Mouse (Mus musculus) brain, embryonic 14.5 days (tissue): ENCODE results near the gene Camsap1. TPM values are rescaled to one million over a fixed set of nuclear protein-coding genes. Genes with fewer than 3 reads are reported as not detected.

Experiments used
- DNase-seq: peaks from one replicate; pipeline ENCODE4 v3.0.0-alpha.2; 2011; ENCODE audit warnings: low read depth
- CTCF ChIP-seq: fragments of 200-500 bp; IDR thresholded peaks from 2 replicates; pipeline ENCODE4 v1.5.1; 2012; ENCODE audit warnings: inconsistent platforms, mild to moderate bottlenecking, moderate library complexity, borderline replicate concordance; ENCODE audit not compliant: insufficient read depth, insufficient read length; ENCODE audit errors: extremely low read depth
- POLR2A ChIP-seq: fragments of 200-500 bp; IDR thresholded peaks from 2 replicates; pipeline ENCODE4 v1.6.1; 2012; ENCODE audit warnings: mild to moderate bottlenecking, inconsistent platforms, borderline replicate concordance; ENCODE audit not compliant: poor library complexity, insufficient read depth, insufficient read length, severe bottlenecking; ENCODE audit errors: extremely low read depth
- polyA plus RNA-seq: library from polyadenylated mRNA; depleted of rRNA; stranded (reverse); fragments of >200 nt; gene quantifications from 2 replicates; pipeline ENCODE4 v1.2.3, GENCODE M21; 2012; rRNA removed

The Camsap1 gene
- 32.6 and 71.2 TPM in 2 replicates for polyA plus RNA-seq

DNA sequence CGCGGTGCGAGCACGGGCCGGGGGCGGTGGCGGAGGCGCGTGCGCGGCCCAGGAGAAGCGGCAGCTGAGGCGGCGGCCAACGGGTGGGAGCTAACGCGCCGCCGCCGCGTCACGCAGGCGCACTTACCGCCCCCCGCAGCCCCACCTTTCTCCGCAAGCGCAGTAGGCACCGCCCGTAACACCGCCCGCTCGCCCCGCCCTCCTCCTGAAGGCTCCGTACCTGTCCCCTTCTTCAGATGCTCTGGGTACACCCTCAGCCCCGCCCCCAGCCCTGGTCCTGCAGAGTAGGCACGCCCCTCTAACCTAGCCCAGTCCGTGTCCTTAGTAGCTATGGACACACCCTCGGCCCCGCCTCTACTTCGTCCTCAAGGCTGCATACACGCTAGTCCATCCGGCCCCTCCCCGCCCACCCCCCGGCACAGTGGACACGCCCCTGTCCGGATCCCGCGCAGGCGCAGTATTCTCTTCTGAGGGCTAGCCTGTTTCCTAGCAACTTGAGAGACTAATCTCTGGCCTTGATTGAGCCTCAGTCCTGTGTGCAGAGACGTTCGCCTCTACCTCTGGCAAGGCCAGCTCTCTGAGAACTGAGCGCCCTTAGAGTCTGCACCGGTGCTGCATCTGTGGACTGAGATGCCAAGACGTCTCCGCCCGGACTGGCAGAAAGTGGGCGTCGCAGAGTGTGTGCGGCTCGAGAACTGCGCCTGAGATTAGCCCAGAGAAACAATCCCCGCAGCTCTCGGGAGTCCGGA, at the start of gene Camsap1:
Gene Camsap1, minus strand, starts transcription at position 124 of the 749 bp plus-strand sequence.
- TF ChIP-seq POLR2A (peak; percentile 77), CTCF (no peak)
- DNase-seq, result peak; percentile 100

DNA sequence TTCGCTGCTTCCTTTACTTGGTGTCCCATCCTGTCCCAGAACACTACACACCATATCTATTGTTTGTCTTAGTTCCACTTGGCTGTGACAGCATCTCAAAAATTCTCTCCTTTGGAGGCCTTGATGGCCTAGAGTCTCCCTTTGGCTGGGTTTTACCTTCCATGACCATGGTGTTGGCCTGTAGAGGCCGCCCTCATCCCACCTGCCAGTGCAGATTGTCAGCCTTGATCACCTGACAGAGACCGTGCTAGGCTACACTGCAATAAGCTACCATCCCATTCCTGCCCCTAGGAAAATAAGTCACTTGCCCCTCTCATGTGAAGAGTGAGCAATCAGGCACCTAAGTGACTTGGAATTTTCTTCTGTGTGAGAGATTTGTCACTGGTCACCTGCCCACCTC, 47.2 kb upstream of the Camsap1 start:
- TF ChIP-seq POLR2A, result no peak
- TF ChIP-seq CTCF, result peak; percentile 29; the same call in 1 of the 2 replicates
- no peak for DNase-seq

DNA sequence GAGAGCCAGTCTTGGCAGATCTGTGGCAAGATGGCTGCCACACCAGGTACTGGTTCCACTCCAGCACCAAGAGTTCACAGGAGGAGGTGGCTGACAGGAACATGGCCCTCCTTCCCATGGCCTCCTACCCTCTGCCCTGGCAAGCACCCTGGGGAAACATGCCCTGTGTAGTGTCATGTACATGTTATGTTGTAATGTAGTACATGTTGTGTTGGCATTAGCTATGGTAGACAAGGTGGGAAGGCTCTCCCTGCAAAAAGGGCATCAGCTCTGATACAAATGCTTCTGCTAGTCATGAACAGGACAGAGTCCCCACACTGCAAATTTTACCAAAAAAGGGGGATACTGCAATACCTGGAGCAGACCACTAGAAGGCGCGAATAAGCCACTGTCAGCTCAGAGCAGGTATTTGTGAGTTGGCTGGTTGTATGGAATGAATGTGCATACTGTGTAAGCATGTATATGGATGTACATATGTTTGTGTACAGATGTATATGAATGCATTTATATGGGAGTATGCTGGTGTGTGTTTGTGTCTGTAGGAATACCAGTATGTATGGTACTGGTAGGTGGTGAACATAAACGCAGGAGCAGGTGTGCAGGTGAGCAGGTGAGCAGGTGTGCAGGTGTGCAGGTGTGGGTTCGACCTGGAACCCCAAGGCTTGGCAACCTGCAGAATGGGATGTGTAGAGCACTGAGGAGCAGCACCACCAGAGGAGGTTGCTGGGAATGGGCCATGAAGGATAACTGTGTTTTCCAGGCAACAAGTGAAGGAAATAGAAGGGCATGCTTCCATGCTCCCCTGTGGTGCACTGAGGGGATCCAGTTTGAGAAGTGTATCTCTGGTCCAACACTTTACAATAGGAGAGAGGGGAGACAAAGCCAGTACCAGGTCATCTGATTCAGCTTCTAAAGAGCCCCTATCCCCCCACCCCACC, 41.3 kb upstream of the Camsap1 start:
- DNase-seq, result peak; percentile 72
- TF ChIP-seq CTCF (peak; percentile 78; the same call in 1 of the 2 replicates), POLR2A (no peak)

DNA sequence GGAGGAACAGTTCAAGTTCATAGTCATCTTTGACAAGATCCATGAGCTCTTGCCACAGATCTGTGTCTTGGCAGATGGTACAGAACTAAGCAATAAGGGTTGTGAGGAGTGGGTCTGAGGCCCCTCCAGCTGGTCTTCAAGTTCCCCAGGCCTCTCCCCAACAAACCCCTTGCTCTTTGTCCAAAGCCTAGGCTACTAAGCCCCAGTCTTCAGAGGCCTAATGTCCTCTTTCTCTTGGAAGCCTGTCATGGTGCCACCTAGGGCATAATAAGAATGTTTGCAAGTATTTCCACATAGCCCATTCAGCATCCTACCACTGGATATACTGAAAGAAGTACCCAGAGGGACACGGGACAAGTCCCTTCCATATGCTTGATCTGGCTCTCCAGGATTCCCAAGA, 39.5 kb upstream of the Camsap1 start:
- no peak for DNase-seq
- TF ChIP-seq CTCF (no peak), POLR2A (no peak)

DNA sequence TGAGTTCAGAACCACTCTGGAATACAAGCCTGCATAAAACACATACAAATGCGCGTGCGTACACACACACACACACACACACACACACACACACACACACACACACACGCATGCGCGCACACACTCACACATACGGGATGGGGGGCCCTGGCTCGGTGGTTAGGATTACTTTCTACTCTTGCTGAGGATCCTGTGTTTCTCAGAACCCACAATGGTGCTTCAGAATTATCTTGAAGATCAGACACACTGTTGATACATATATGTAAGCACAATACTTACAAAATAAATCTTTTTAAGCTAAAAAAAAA, 39.1 kb upstream of the Camsap1 start:
- DNase-seq, result no peak
- TF ChIP-seq CTCF (no peak), POLR2A (no peak)

DNA sequence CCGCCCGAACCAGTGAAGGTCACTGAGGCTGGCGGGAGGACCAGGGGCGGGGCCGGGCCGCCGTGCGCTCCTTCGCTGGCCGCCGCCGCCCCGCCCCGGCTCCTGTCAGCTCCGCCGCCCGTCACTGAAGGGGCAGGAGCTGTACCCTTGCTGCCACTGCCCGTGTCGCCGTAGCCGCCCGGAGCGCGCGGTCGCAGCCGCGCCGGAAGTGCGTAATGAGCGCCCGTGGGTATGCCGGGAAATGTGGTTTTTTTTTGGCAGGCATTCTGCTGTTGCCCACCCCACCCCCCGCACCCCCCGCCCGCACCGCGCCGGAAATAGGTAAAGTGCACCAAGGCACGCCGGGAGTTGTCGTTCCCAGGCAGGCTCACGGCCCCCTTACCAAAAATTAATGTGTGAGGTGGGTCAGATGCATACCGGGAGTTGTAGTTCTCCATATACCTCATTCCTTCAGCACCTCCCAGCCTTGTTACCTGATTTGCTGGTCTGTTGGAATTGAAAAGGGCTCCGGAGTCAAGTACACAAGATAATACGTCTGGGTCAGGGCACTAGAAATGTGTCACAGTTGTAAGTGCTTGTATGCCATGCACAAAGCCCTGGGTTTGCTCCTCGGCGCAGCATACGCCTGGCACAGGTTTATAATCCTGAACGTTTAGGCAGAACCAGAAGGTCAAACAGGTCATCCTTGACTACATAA, 38.6 kb upstream of the Camsap1 start, which contains the start of gene Ubac1:
Gene Ubac1, minus strand, starts transcription at position 187 of the 697 bp plus-strand sequence.
- peak; percentile 97 for DNase-seq
- TF ChIP-seq POLR2A (peak; percentile 83), CTCF (no peak)

DNA sequence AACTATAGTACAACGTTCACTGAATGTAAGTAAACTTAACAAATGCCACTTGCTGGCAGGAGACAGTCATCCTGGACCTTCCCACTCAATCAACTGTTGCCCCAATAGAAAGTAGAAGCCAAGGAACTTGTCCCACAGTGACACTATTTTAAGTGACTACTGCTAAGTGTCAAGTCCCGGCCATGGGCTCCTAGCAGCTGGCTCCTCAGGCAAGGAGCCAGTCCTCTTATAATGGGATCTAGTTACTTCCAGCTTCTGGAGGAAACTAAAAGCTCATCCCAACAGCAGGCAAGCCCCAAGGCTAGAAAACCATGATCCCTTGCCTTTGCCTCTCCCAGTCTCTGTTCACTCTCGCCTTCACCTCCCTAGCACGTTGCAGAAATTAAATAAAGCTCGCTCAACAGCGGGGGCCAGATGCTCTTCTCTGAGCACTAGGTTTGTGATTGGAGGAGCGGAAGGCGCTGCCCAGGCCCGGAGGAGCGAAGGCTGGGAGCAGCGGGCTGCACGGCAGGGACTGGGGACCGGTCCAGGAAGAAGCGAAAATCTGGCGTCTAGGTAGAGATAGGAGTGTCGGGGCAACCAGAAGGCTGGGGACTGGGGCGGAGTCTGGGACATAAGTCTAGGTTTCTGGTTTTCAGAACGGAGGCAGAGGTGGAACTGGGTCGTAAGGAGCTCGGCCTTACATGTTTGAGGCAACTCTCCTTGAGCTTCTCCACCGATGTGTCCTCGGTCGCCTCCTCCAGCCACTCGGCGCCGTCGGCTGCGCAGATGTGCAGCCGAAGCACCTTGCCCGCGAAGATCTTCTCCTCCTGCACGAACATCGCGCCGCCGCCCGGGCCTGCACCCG, 37.9 kb upstream of the Camsap1 start:
- TF ChIP-seq POLR2A, result no peak
- TF ChIP-seq CTCF, result no peak
- no peak for DNase-seq

DNA sequence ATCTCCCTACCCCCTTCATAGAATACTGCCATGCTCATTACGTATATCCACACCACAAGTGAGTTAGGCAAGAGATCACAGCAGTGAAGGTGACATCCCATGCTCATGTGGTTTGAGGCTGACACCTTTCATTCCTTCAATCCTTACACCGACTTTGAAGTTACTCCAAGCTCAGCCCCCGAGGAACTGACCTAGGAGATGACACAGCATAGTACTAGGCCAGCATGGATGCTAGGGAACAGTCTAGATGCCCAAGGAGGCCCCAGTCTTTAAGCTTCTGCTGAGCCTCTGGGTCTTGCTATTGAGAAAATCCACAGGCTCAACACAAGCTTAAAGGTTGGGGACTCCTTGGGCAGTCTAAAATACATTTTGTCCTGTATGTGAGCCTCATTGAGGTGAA, 36.8 kb upstream of the Camsap1 start:
- DNase-seq, result no peak
- no peak for TF ChIP-seq CTCF
- TF ChIP-seq POLR2A, result no peak

DNA sequence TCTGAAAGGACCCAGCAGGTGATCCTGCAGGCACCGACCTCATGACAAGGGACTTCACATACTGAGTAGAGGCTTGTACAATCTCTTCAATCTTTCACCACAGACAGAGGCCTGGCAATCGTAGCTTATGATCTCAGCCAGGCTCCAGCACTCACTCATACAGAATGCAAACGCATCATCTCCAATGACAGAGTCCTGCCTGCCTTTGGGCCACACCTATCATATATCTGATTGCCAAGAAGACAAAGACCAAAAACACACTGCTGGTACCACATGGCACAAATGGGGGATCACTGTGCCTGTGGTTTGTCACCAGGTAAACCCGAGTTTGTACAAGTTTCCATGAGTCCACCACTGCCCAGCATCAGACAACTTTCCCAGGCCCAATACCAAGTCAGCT, 34.2 kb upstream of the Camsap1 start:
- DNase-seq, result no peak
- no peak for TF ChIP-seq CTCF

DNA sequence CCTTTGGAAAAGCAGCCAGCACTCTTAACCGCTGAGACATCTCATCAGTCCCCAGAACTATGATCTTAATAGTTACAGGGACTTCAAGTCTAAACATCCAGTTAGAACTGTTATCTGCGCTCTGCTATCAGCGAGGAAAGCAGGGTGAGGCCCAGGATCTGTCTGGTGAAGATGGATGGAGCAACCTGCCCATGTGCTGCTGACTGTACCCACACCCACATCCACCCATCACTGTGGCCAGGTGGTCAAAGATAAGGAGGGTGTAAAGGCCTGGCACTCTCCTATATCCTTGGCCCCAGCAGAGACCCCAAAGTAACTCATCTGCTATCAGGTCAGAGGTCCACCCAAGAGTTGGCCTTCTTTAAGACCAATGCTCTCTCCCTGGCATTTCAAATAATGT, 30.6 kb upstream of the Camsap1 start:
- DNase-seq, result no peak
- no peak for TF ChIP-seq POLR2A
- TF ChIP-seq CTCF, result no peak

DNA sequence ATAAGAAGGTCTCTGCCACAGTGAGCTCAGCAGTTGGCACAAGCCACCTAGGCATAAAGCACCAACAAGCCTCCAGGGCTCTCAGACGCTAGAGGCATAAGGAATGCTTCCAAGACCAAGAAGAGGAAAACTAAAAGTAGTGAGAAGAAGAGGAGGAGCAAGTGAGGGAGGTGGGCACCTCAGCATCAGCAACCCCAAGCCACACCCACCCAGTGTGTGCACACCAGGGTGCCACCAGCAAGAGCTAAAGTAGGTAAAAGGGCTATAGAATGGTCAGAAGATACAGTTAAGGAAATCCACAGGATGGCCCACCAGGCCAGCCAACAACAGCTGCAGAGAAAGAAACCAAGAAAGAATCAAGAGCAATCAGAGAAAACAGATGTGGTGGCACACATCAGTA, 28.3 kb upstream of the Camsap1 start:
- TF ChIP-seq POLR2A, result no peak
- no peak for TF ChIP-seq CTCF

DNA sequence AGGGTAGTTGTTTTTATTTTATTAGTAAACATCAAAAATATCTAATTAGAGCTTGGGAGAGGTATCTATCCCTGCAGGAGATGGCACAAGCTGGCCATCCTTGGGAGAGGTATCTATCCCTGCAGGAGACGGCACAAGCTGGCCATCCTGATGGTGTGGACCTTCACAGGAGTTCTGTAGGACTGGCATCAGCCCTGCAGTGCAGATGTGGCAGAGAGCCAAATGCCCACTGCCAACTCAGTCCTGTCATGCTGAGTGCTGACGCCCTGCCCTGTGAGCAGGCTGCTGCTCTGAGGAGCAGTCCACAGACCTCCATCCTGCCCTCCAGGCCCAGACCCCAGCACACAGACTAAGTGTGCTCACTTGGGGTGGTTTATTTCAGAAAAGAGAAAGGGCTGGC, 18.9 kb upstream of the Camsap1 start:
- TF ChIP-seq POLR2A (no peak), CTCF (no peak)
- DNase-seq, result peak; percentile 19

More for the DNA sequence above, 28.3 kb upstream of the Camsap1 start:
- no peak for DNase-seq
